26 mouse cellular contexts compared by ENCODE assay signal in the genomic region with DNA sequence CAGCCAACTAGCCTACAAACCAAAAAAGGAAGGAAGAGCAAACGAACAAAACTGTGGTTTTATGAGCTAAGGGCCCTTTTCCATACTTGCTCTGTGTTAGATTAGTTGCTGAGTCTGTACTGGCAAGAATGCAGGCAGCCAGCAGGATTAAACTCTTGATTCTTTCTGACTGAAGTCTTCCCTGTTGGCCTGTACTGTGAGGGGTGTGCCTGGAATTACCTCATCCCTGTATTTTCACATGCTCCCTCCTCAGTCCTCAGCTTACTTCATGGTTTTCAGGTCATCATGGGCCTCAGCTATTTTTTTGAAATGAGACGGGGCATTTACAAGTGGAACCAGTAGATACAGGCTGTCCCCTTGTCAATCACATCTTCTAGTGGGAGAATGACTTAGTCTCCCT. TPM values are rescaled to one million over a fixed set of nuclear protein-coding genes. Genes with fewer than 3 reads are reported as not detected.
DNase-seq lines count a peak whose midpoint lies in the region; ATAC-seq lines count a peak whose summit lies in the region.
"Had no signal": no experiment of that assay in that cellular context is flagged by ENCODE, and none has a peak within 500 bp of the region (broad histone marks: within the 10 kb centered on the region; RNA-seq: fewer than 3 reads in every experiment).

No protein-coding gene starts in this region.

- no peaks in the 10 kb centered on the region for H3K27me3 ChIP-seq in forebrain, embryonic 10.5 days (ENCODE audit: poor library complexity, severe bottlenecking)
- no peaks in the 10 kb centered on the region for H3K27me3 ChIP-seq in forebrain, embryonic 13.5 days
- H3K27me3 ChIP-seq in heart, embryonic 12.5 days (replicated peaks), result no peaks in the 10 kb centered on the region
- H3K27me3 ChIP-seq in limb, embryonic 15.5 days, result no peaks in the 10 kb centered on the region
- H3K27me3 ChIP-seq: embryonic facial prominence, embryonic 12.5 days; hindbrain, embryonic 12.5 days had no signal

- intact Hi-C loops in heart, postnatal 10 days (cut with DNase I), result no loop called here

- DNase-seq in forebrain, embryonic 10.5 days (ENCODE audit: extremely low spot score, low spot score), result no peak
- peak; percentile 31 to 34 for DNase-seq in heart, postnatal 10 days
- no peak for DNase-seq in layer of hippocampus, adult 9-10 months (ENCODE audit: low spot score)
- no peak for DNase-seq in lung, postnatal 4 days
- DNase-seq: adrenal gland, postnatal 10 days; cerebellum, adult 11 months; cerebellum, adult 8-10 months; cerebellum, postnatal 14 days; embryo, embryonic 11 days; forebrain, postnatal 0 days; gastrocnemius, postnatal 10 days; heart, adult 2 months; heart, postnatal 36 days had no signal

- 87% methylated on average over 2 of the region's 2 CpGs for WGBS in forebrain, embryonic 10.5 days
- WGBS in forebrain, embryonic 13.5 days, result 77% methylated on average over 2 of the region's 2 CpGs
- WGBS in heart, embryonic 12.5 days, result 80% methylated on average over 2 of the region's 2 CpGs
- WGBS in limb, embryonic 15.5 days, result 55% methylated on average over 2 of the region's 2 CpGs

- no peak overlapping the region for H3K4me2 ChIP-seq in forebrain, embryonic 13.5 days
- no peak overlapping the region for H3K4me2 ChIP-seq in heart, embryonic 12.5 days
- no peak overlapping the region for H3K4me2 ChIP-seq in limb, embryonic 15.5 days
- H3K4me2 ChIP-seq: embryonic facial prominence, embryonic 12.5 days; heart, embryonic 11.5 days; hindbrain, embryonic 12.5 days had no signal

- no peak for ATAC-seq in forebrain, embryonic 13.5 days
- ATAC-seq in heart, embryonic 12.5 days (ENCODE audit: insufficient number of reproducible peaks, low FRiP score), result no peak
- peak; percentile 30; the same call in 1 of the 2 replicates for ATAC-seq in limb, embryonic 15.5 days (ENCODE audit: insufficient number of reproducible peaks, low FRiP score, low TSS enrichment, low read depth)
- ATAC-seq: forebrain, postnatal 0 days; hindbrain, embryonic 16.5 days; inflammation-experienced regulatory T-cells, adult 6 months had no signal

- peak overlapping the region; percentile 16 for H3K27ac ChIP-seq in forebrain, embryonic 10.5 days
- H3K27ac ChIP-seq in forebrain, embryonic 13.5 days, result no peak overlapping the region
- H3K27ac ChIP-seq in heart, embryonic 12.5 days (ENCODE audit: poor library complexity, severe bottlenecking), result no peak overlapping the region
- peak overlapping the region; percentile 52; the same call in 1 of the 2 replicates for H3K27ac ChIP-seq in limb, embryonic 15.5 days
- H3K27ac ChIP-seq: embryonic facial prominence, embryonic 12.5 days; heart, adult 2 months; hindbrain, embryonic 12.5 days had no signal

- no peak overlapping the region for H3K9ac ChIP-seq in forebrain, embryonic 13.5 days
- H3K9ac ChIP-seq in heart, embryonic 12.5 days, result no peak overlapping the region
- H3K9ac ChIP-seq in limb, embryonic 15.5 days, result no peak overlapping the region
- H3K9ac ChIP-seq: embryonic facial prominence, embryonic 12.5 days; forebrain, postnatal 0 days; hindbrain, embryonic 12.5 days had no signal

- H3K36me3 ChIP-seq in forebrain, embryonic 10.5 days (replicated peaks), result peaks cover 88% of the 10 kb centered on the region
- H3K36me3 ChIP-seq in forebrain, embryonic 13.5 days (ENCODE audit: poor library complexity, severe bottlenecking), result peaks cover 76% of the 10 kb centered on the region
- H3K36me3 ChIP-seq in heart, embryonic 12.5 days, result peaks cover 86% of the 10 kb centered on the region
- peaks cover 72% of the 10 kb centered on the region for H3K36me3 ChIP-seq in limb, embryonic 15.5 days

- no peaks in the 10 kb centered on the region for H3K9me3 ChIP-seq in forebrain, embryonic 10.5 days
- H3K9me3 ChIP-seq in forebrain, embryonic 13.5 days (replicated peaks), result no peaks in the 10 kb centered on the region
- H3K9me3 ChIP-seq in heart, embryonic 12.5 days (replicated peaks), result no peaks in the 10 kb centered on the region
- no peaks in the 10 kb centered on the region for H3K9me3 ChIP-seq in limb, embryonic 15.5 days
- H3K9me3 ChIP-seq: embryonic facial prominence, embryonic 12.5 days; hindbrain, embryonic 12.5 days had no signal

- peaks cover 76% of the 10 kb centered on the region for H3K4me1 ChIP-seq in forebrain, embryonic 10.5 days
- peaks cover 63% of the 10 kb centered on the region for H3K4me1 ChIP-seq in forebrain, embryonic 13.5 days
- peaks cover 9% of the 10 kb centered on the region; the same call in 1 of the 2 replicates for H3K4me1 ChIP-seq in heart, embryonic 12.5 days (replicated peaks)
- H3K4me1 ChIP-seq in limb, embryonic 15.5 days, result peaks cover 5% of the 10 kb centered on the region; the same call in 1 of the 2 replicates

- no peak overlapping the region for H3K4me3 ChIP-seq in forebrain, embryonic 10.5 days
- no peak overlapping the region for H3K4me3 ChIP-seq in forebrain, embryonic 13.5 days
- no peak overlapping the region for H3K4me3 ChIP-seq in heart, embryonic 12.5 days
- no peak overlapping the region for H3K4me3 ChIP-seq in limb, embryonic 15.5 days
- H3K4me3 ChIP-seq: embryonic facial prominence, embryonic 12.5 days; heart, adult 2 months; hindbrain, embryonic 12.5 days had no signal

RNA-seq across cellular contexts. Expression of a gene that starts 22.1 kb away (rescaled TPM):
- polyA plus RNA-seq in forebrain, embryonic 10.5 days (2016; fragmentation: Nextera tagmentation; extraction: Ambion mirVana), result 0.34 TPM in 1 of 2 replicates, not detected in the other
- 2.5 TPM in 2 replicates for polyA plus RNA-seq in forebrain, embryonic 13.5 days (2015; fragmentation: Nextera tagmentation; extraction: Ambion mirVana)
- total RNA-seq in heart, postnatal 10 days (2021), result not detected
- polyA plus RNA-seq in heart, embryonic 12.5 days (2016; fragmentation: Nextera tagmentation; extraction: Ambion mirVana), result not detected in 2 replicates
- not detected in 2 replicates for polyA plus RNA-seq in limb, embryonic 15.5 days (2015; fragmentation: Nextera tagmentation; extraction: Ambion mirVana)
- total RNA-seq: adrenal gland, postnatal 10 days; adrenal gland, postnatal 4 days; common myeloid progenitor, adult 5-6 weeks; gastrocnemius, postnatal 10 days; heart, adult 2 months; heart, postnatal 36 days; MEL had no signal
- polyA plus RNA-seq: C2C12; heart, adult 2 months; heart, embryonic 11.5 days; heart, embryonic 16.5 days; inflammation-experienced regulatory T-cells, adult 6 months had no signal

RNA-seq across cellular contexts. Expression of a gene that starts 42.2 kb away (rescaled TPM):
- polyA plus RNA-seq in forebrain, embryonic 10.5 days (2016; fragmentation: Nextera tagmentation; extraction: Ambion mirVana), result 64.4 and 68.1 TPM in 2 replicates
- polyA plus RNA-seq in forebrain, embryonic 13.5 days (2015; fragmentation: Nextera tagmentation; extraction: Ambion mirVana), result 89.9 and 95.2 TPM in 2 replicates
- total RNA-seq in heart, postnatal 10 days (2021), result 10 to 100 TPM; 32.4 to 34.0 TPM
- polyA plus RNA-seq in heart, embryonic 12.5 days (2016; fragmentation: Nextera tagmentation; extraction: Ambion mirVana), result 53.5 and 56.4 TPM in 2 replicates
- 87.6 and 87.9 TPM in 2 replicates for polyA plus RNA-seq in limb, embryonic 15.5 days (2015; fragmentation: Nextera tagmentation; extraction: Ambion mirVana)

RNA-seq across cellular contexts. Expression of a gene that starts 45.9 kb away (rescaled TPM):
- polyA plus RNA-seq in forebrain, embryonic 10.5 days (2016; fragmentation: Nextera tagmentation; extraction: Ambion mirVana), result 0.81 and 0.87 TPM in 2 replicates
- polyA plus RNA-seq in forebrain, embryonic 13.5 days (2015; fragmentation: Nextera tagmentation; extraction: Ambion mirVana), result 0.64 and 0.72 TPM in 2 replicates
- under 1 TPM; 0.17 to 0.42 TPM for total RNA-seq in heart, postnatal 10 days (2021)
- polyA plus RNA-seq in heart, embryonic 12.5 days (2016; fragmentation: Nextera tagmentation; extraction: Ambion mirVana), result 0.22 and 0.46 TPM in 2 replicates
- 0.36 and 1.0 TPM in 2 replicates for polyA plus RNA-seq in limb, embryonic 15.5 days (2015; fragmentation: Nextera tagmentation; extraction: Ambion mirVana)

RNA-seq across cellular contexts. Expression of a gene that starts 46.4 kb away (rescaled TPM):
- polyA plus RNA-seq in forebrain, embryonic 10.5 days (2016; fragmentation: Nextera tagmentation; extraction: Ambion mirVana), result 293 and 298 TPM in 2 replicates
- polyA plus RNA-seq in forebrain, embryonic 13.5 days (2015; fragmentation: Nextera tagmentation; extraction: Ambion mirVana), result 197 and 218 TPM in 2 replicates
- total RNA-seq in heart, postnatal 10 days (2021), result 100 to 1,000 TPM; 106 to 108 TPM
- polyA plus RNA-seq in heart, embryonic 12.5 days (2016; fragmentation: Nextera tagmentation; extraction: Ambion mirVana), result 202 and 207 TPM in 2 replicates
- polyA plus RNA-seq in limb, embryonic 15.5 days (2015; fragmentation: Nextera tagmentation; extraction: Ambion mirVana), result 342 and 349 TPM in 2 replicates

Comparison
In these comparisons a context has a peak if more than half of its experiments do, and no peak if none do; other contexts are left out.
1. H3K27ac ChIP-seq: peak in forebrain, embryonic 10.5 days (single experiment) and limb, embryonic 15.5 days (single experiment); none in forebrain, embryonic 13.5 days (single experiment) and heart, embryonic 12.5 days (single experiment).
2. DNase-seq: peak in heart, postnatal 10 days (2 of 2); none in forebrain, embryonic 10.5 days (single experiment), layer of hippocampus, adult 9-10 months (single experiment) and lung, postnatal 4 days (0 of 2).